Mouse (Mus musculus): ENCODE measurements around the gene Tfdp2.

- TF ChIP-seq GATA1 (IDR thresholded peaks at IDR 0.05; ENCODE audit: low read length) (no peak), TAL1 (IDR thresholded peaks at IDR 0.05; ENCODE audit: low read length) (no peak)
Observed at GRCm38 (mm10) chr9:96238286-96238685, 42.2 kb downstream of the Tfdp2 start.

All from erythroblast, embryonic 14.5 days (primary cell).